Mouse (Mus musculus): ENCODE results near the gene Kmt5c.

- TF ChIP-seq EP300 (IDR thresholded peaks at IDR 0.05) (no peak), CTCF (IDR thresholded peaks at IDR 0.05) (peak; percentile 86)
Observed at GRCm38 (mm10) chr7:4795767-4796433, 56.0 kb downstream of the Kmt5c start.
